Mouse (Mus musculus) testis, adult 2 months (tissue): ENCODE measurements around the gene Sgk1. TPM values are rescaled to one million over a fixed set of nuclear protein-coding genes. Genes with fewer than 3 reads are reported as not detected.

ENCODE experiments used
- H3K27ac ChIP-seq: fragments of 200-500 bp; 2 replicates; pipeline ENCODE4 v1.5.1; 2012; ENCODE audit warnings: low read depth, low read length; ENCODE audit not compliant: control insufficient read depth, insufficient read depth
- H3K27me3 ChIP-seq: fragments of 200-500 bp; 2 replicates; pipeline ENCODE4 v1.6.1; 2012; ENCODE audit warnings: mild to moderate bottlenecking, low read length, moderate library complexity; ENCODE audit not compliant: control insufficient read depth, insufficient read depth
- H3K36me3 ChIP-seq: fragments of 200-500 bp; 2 replicates; pipeline ENCODE4 v1.6.1; 2012; ENCODE audit warnings: mild to moderate bottlenecking, low read length; ENCODE audit not compliant: control insufficient read depth, insufficient read depth
- H3K4me1 ChIP-seq: fragments of 200-500 bp; 2 replicates; pipeline ENCODE4 v1.6.1; 2012; ENCODE audit warnings: low read length; ENCODE audit not compliant: control insufficient read depth, insufficient read depth
- H3K4me3 ChIP-seq: fragments of 200-500 bp; 2 replicates; pipeline ENCODE4 v1.5.1; 2012; ENCODE audit warnings: low read depth, mild to moderate bottlenecking, low read length, moderate library complexity, mixed read lengths; ENCODE audit not compliant: control insufficient read depth
- CTCF ChIP-seq: fragments of 200-500 bp; IDR thresholded peaks from 2 replicates; pipeline ENCODE4 v1.5.1; 2012; ENCODE audit warnings: low read depth, mild to moderate bottlenecking, inconsistent platforms, low read length, moderate library complexity; ENCODE audit not compliant: control insufficient read depth, insufficient read depth, insufficient replicate concordance
- POLR2A ChIP-seq: fragments of 200-500 bp; IDR thresholded peaks from 2 replicates; pipeline ENCODE4 v1.6.1; 2012; ENCODE audit warnings: low read depth, mild to moderate bottlenecking, inconsistent platforms, low read length, moderate library complexity; ENCODE audit not compliant: control insufficient read depth
- polyA plus RNA-seq: library from polyadenylated mRNA; depleted of rRNA; stranded (reverse); fragments of >200 nt; gene quantifications from 2 replicates; pipeline ENCODE4 v1.2.3, GENCODE M21; 2012

The Sgk1 gene
- polyA plus RNA-seq, 1 experiment = 3.7 TPM

DNA sequence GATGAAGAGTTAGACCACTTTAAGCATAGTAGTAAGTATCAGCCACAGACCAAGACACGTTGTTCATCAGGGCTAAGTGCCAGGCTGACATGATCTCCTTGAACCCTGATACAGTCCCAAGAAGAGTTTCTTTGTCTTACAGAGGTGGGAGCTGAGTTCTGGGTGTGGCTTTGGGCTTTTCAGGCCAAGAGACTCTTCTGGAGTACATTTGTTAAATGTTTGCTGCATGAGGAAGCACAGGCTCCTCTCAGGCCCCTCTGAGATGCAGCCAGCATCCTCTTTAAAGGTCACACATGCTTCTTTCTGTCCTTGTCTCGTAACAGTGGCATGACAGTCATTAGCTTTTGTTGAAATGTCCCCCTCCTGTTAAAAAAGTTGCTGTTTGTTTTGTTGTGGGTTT is 38.6 kb downstream of the Sgk1 start:
- Histone ChIP-seq H3K36me3 (no peaks in the 10 kb centered on the region), H3K27ac (no peak overlapping the region), H3K4me3 (no peak overlapping the region), H3K4me1 (peaks cover 10% of the 10 kb centered on the region), H3K27me3 (no peaks in the 10 kb centered on the region)
- TF ChIP-seq POLR2A (no peak), CTCF (no peak)

GRCm38 (mm10) chr10:21922716-21923350 is 40.8 kb downstream of the Sgk1 start:
- H3K27ac ChIP-seq = no peak overlapping the region
- TF ChIP-seq POLR2A (no peak), CTCF (no peak)
- no peaks in the 10 kb centered on the region for H3K27me3 ChIP-seq
- peaks cover 10% of the 10 kb centered on the region for H3K4me1 ChIP-seq
- H3K36me3 ChIP-seq = no peaks in the 10 kb centered on the region
- no peak overlapping the region for H3K4me3 ChIP-seq

- H3K27ac ChIP-seq = no peak overlapping the region
- TF ChIP-seq POLR2A (no peak), CTCF (no peak)
- no peaks in the 10 kb centered on the region for H3K36me3 ChIP-seq
- H3K4me1 ChIP-seq = peaks cover 4% of the 10 kb centered on the region; the same call in 1 of the 2 replicates
- H3K27me3 ChIP-seq = no peaks in the 10 kb centered on the region
- no peak overlapping the region for H3K4me3 ChIP-seq
These were observed 41.5 kb downstream of the Sgk1 start for GRCm38 (mm10) chr10:21923495-21923952.

DNA sequence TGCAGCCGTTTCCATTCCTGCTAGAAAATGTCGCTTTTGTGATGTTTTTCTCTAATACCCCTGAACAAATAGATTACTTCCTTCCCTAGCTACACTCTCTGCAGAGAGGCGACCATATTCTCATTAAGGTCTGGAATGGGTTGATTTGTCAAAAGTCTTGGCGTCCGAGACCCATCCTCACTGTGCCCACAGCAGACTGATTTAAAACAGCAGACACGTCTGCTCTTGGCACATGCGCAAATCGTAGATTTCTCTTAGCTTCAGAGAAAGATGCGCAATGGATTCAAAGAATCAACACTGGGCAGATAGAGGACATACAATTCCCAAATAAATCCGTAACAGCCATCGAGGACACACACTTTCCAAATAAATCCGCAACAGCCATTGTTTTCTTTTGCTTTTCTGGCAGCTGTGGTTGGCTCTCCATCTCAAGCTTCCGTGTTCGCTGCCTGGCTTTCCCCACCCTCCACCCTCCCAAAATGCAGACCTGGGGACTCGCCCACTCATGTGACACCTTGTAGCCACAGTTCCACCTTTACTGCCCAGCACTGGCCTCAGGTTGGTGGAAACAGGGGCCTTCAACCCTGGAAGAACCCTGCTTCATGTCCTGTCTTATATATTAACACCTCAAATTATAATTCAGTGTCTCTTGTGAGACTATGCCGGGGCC is 42.2 kb downstream of the Sgk1 start:
- H3K4me3 ChIP-seq = no peak overlapping the region
- TF ChIP-seq POLR2A = no peak
- TF ChIP-seq CTCF = no peak
- H3K27ac ChIP-seq = no peak overlapping the region
- H3K4me1 ChIP-seq = peaks cover 4% of the 10 kb centered on the region; the same call in 1 of the 2 replicates
- H3K36me3 ChIP-seq = no peaks in the 10 kb centered on the region
- no peaks in the 10 kb centered on the region for H3K27me3 ChIP-seq

GRCm38 (mm10) chr10:21926941-21927340 is 45.0 kb downstream of the Sgk1 start:
- H3K36me3 ChIP-seq = no peaks in the 10 kb centered on the region
- H3K4me3 ChIP-seq = no peak overlapping the region
- H3K4me1 ChIP-seq = peaks cover 4% of the 10 kb centered on the region; the same call in 1 of the 2 replicates
- TF ChIP-seq POLR2A (no peak), CTCF (no peak)
- no peaks in the 10 kb centered on the region for H3K27me3 ChIP-seq
- H3K27ac ChIP-seq = no peak overlapping the region

DNA sequence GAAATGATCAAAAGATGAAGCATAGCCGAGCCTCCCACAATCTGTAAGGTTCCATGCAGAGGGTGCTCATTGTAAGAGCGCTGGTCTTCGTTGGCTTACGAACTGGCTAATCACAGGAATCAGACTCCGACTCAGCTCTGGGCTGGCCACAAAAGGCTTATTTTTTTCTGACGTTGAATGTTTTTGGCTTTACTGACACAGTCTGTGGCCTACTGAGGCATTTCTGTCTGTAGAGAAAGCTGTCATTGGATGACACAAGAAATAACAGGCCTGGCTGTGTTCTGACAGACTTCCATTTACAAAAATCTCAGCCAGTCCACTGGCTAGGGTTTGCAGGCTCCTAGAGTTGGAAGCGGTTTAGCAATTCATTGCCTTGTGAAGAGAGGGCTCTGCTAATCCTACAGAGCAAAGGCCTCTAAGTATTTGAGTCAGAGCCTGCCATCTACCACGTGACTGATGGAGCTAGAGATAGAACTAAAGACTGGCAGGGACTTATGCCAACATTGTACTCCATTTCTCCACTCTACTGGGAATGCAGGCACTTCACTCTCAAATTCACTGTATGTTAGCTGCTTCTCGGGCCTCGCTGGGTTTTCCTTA is 48.9 kb downstream of the Sgk1 start:
- Histone ChIP-seq H3K4me1 (no peaks in the 10 kb centered on the region), H3K36me3 (no peaks in the 10 kb centered on the region), H3K27me3 (no peaks in the 10 kb centered on the region), H3K4me3 (no peak overlapping the region), H3K27ac (no peak overlapping the region)
- no peak for TF ChIP-seq POLR2A
- no peak for TF ChIP-seq CTCF

DNA sequence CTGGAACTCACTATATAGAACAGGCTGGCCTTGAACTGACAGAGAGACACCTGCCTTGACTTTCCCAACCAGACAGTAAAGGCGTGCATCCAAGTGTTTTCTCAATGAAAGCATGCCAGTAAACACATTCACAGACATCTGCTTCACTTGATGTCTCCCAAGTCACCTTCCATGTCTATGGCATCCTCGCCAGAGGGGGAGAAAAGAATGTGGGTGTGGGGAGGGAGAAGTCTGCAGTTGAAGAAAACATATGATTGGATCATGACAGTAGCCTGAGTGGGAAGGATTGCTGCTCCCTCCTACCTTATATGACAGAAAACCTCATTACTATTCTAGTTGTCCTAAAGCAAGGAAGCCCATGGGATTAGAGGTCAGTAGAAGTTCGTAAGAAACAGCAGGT is 50.8 kb downstream of the Sgk1 start:
- no peak overlapping the region for H3K27ac ChIP-seq
- H3K4me1 ChIP-seq = peaks cover 5% of the 10 kb centered on the region
- H3K4me3 ChIP-seq = no peak overlapping the region
- TF ChIP-seq POLR2A (no peak), CTCF (no peak)
- H3K27me3 ChIP-seq = no peaks in the 10 kb centered on the region
- no peaks in the 10 kb centered on the region for H3K36me3 ChIP-seq
